Mouse (Mus musculus) T-cell, adult 2 months (primary cell): ENCODE results near the gene Sult2b1.

Experiments used
- DNase-seq: peaks from one replicate; pipeline ENCODE4 v3.0.0; 2022; ENCODE audit warnings: low spot score

The Sult2b1 gene

GRCm38 (mm10) chr7:45800546-45801204, 16.2 kb upstream of the Sult2b1 start:
- DNase-seq = peak; percentile 41

GRCm38 (mm10) chr7:45800001-45800400, 15.5 kb upstream of the Sult2b1 start:
- DNase-seq = no peak

- DNase-seq = peak; percentile 64
Measured at GRCm38 (mm10) chr7:45798931-45799330, 14.5 kb upstream of the Sult2b1 start.

- peak; percentile 40 for DNase-seq
Measured at GRCm38 (mm10) chr7:45798511-45798836, 14.0 kb upstream of the Sult2b1 start.

- DNase-seq = no peak
Measured at GRCm38 (mm10) chr7:45797661-45798510, 13.4 kb upstream of the Sult2b1 start.

GRCm38 (mm10) chr7:45796950-45797349, 12.5 kb upstream of the Sult2b1 start:
- DNase-seq = no peak

GRCm38 (mm10) chr7:45794971-45795370, 10.5 kb upstream of the Sult2b1 start:
- DNase-seq = no peak

- no peak for DNase-seq
Measured at GRCm38 (mm10) chr7:45793969-45794585, 9.6 kb upstream of the Sult2b1 start.

- no peak for DNase-seq
Measured at GRCm38 (mm10) chr7:45793240-45793639, 8.8 kb upstream of the Sult2b1 start.

GRCm38 (mm10) chr7:45791756-45792490, 7.5 kb upstream of the Sult2b1 start:
- no peak for DNase-seq

GRCm38 (mm10) chr7:45790721-45791120, 6.3 kb upstream of the Sult2b1 start:
- no peak for DNase-seq

- no peak for DNase-seq
Measured at GRCm38 (mm10) chr7:45787642-45788041, 3.2 kb upstream of the Sult2b1 start.

GRCm38 (mm10) chr7:45786661-45787413, 2.4 kb upstream of the Sult2b1 start:
- no peak for DNase-seq

- no peak for DNase-seq
Measured at GRCm38 (mm10) chr7:45786136-45786578, 1.7 kb upstream of the Sult2b1 start.

- no peak for DNase-seq
Measured at GRCm38 (mm10) chr7:45785388-45786135, 1.1 kb upstream of the Sult2b1 start.

GRCm38 (mm10) chr7:45783511-45784091, 868 bp downstream of the Sult2b1 start, which contains the start of gene Lmtk3:
Gene Lmtk3, plus strand, starts transcription at chr7:45783738.
- DNase-seq = peak; percentile 41

GRCm38 (mm10) chr7:45782271-45782670, 2.2 kb downstream of the Sult2b1 start:
- DNase-seq = no peak

GRCm38 (mm10) chr7:45779081-45779641, 5.3 kb downstream of the Sult2b1 start:
- DNase-seq = peak; percentile 94

- DNase-seq = no peak
Measured at GRCm38 (mm10) chr7:45775237-45775636, 9.2 kb downstream of the Sult2b1 start.

GRCm38 (mm10) chr7:45771101-45771500, 13.4 kb downstream of the Sult2b1 start:
- DNase-seq = no peak
